Mouse (Mus musculus): Measurements from ENCODE around the gene Trmt10c. TPM values are rescaled to one million over a fixed set of nuclear protein-coding genes. Genes with fewer than 3 reads are reported as not detected.
A peak's percentile ranks its signal among the peaks of the same experiment; 100 is the strongest.

The Trmt10c gene
- polyA plus RNA-seq, 1 experiment from 2014 or later = 29.4 TPM

DNA sequence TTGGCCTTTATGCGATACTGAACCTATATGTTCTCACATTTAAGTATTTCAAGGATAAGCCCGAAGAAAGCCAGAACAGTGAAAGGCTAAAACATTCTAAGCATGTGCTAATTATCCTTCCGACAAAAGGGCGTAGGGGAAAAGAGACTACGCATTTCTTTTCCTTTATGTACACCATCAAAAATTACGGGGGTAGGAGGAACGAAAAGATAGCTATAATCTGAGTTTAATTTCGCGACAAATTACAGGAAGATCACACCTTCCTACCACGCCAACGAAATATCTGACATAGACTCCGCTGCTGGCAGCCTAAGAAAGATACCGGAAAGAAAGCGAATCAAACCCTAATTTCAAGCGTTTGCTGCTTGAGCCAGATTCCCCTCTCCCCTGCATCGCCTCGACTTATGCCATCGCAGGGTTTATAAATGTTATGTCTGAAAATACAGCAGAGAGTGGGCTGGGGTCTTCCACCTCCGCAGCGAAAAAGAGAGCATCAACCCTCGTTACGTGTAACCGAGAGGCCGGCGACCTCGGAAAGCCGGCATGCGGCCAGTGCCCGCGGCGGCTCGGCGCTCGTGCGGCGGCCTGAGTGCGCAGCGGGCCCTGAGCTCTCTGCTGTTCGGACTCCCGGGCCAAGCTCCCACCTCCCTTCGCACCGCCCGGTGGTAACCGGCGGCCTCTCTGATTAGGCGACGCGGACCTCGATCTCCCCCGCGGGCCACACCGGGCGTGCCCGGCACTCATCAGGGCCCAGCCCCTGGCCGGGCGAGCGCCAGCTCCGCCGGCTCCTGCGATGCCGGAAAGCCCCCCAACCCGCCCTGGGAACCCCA, 8.7 kb downstream of the Trmt10c start:
- peak; percentile 75 for DNase-seq (ENCODE audit: low spot score)
- Histone ChIP-seq H3K4me3 (ENCODE audit: low read depth, low read length) (peak overlapping the region; percentile 97), H3K27ac (ENCODE audit: low read depth, low read length) (peak overlapping the region; percentile 82), H3K9ac (ENCODE audit: low read depth, low read length) (peak overlapping the region; percentile 96), H3K9me3 (ENCODE audit: control insufficient read depth, low read length) (no peaks in the 10 kb centered on the region), H3K4me1 (replicated peaks; ENCODE audit: control insufficient read depth, insufficient read depth, low read length) (peaks cover 3% of the 10 kb centered on the region; the same call in 1 of the 2 replicates), H3K4me2 (replicated peaks; ENCODE audit: low read depth, low read length) (peak overlapping the region; percentile 66), H3K27me3 (ENCODE audit: control insufficient read depth, insufficient read depth, low read length) (no peaks in the 10 kb centered on the region), H3K36me3 (ENCODE audit: control insufficient read depth, insufficient read depth, low read length) (0 out of 2 replicates have a peak, but pooled peaks cover 4% of the 10 kb centered on the region)
- peak; percentile 92 for ATAC-seq (ENCODE audit: low FRiP score)
- WGBS = under 1% methylated on average over 51 of the region's 62 CpGs

DNA sequence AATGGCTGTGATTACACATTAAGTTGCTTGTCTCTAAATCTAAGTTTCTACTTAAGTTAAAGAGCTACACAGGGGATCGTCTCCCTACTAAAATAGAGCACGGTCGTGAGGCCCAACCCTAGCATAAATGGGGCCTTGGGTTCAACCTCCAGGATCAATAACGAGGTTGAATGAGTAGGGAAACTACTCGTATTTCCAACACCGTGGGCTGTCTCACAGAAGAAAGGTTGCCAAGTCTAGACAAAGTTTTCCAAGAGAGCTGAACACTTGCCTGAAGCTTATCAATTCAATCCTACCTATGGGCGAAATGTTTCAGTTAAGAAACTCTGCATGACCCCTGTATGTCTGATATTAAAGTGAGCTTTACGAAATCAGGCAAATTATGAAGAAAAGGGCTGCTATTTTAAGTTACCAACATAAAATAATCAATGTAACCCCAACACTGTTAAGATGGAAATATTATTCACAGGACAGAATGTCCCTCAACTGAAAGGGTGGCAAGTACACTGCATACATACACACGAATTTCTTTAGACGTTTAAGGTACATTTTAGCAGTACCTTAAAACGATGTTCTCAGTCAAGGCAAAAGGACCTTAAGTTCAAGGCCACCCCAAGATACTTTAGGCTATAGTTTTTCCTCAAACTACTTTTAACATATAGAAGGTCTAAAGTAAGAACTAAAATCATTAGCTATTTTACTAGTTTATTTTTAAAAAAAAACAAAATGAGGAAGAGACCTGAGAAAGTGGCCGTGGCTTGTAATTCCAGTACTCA, 9.6 kb downstream of the Trmt10c start:
- no peak overlapping the region for H3K27ac ChIP-seq (ENCODE audit: low read depth, low read length)
- 59% methylated on average over 12 of the region's 12 CpGs for WGBS
- H3K36me3 ChIP-seq (ENCODE audit: control insufficient read depth, insufficient read depth, low read length) = 0 out of 2 replicates have a peak, but pooled peaks cover 3% of the 10 kb centered on the region
- H3K4me2 ChIP-seq (replicated peaks; ENCODE audit: low read depth, low read length) = peak overlapping the region; percentile 66
- peak overlapping the region; percentile 96 for H3K9ac ChIP-seq (ENCODE audit: low read depth, low read length)
- H3K27me3 ChIP-seq (ENCODE audit: control insufficient read depth, insufficient read depth, low read length) = no peaks in the 10 kb centered on the region
- DNase-seq (ENCODE audit: low spot score) (no peak), ATAC-seq (ENCODE audit: low FRiP score) (no peak)
- no peaks in the 10 kb centered on the region for H3K9me3 ChIP-seq (ENCODE audit: control insufficient read depth, low read length)
- peak overlapping the region; percentile 97 for H3K4me3 ChIP-seq (ENCODE audit: low read depth, low read length)
- H3K4me1 ChIP-seq (replicated peaks; ENCODE audit: control insufficient read depth, insufficient read depth, low read length) = peaks cover 3% of the 10 kb centered on the region; the same call in 1 of the 2 replicates

DNA sequence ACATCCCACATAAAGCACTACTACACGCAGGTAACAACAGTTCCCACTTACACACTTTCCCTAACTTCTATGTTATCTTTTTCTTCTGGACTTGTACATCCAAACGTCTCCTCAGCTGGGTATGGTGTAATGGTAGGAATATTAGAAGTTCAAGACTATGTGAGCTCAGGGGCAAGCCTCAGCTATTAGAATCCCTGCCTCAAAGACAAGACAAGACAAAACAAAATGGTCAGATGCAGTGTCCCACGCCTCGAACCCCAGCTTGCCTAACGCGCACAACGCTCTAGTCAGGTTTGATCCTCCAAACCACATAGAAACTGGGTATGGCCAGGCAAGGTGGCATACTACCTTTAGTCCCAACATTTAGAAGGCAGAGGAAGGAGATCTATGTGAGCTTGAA, 18.0 kb downstream of the Trmt10c start:
- DNase-seq (ENCODE audit: low spot score) (no peak), ATAC-seq (ENCODE audit: low FRiP score) (no peak)
- Histone ChIP-seq H3K4me1 (replicated peaks; ENCODE audit: control insufficient read depth, insufficient read depth, low read length) (no peaks in the 10 kb centered on the region), H3K4me2 (replicated peaks; ENCODE audit: low read depth, low read length) (no peak overlapping the region), H3K36me3 (ENCODE audit: control insufficient read depth, insufficient read depth, low read length) (peaks cover 18% of the 10 kb centered on the region), H3K27ac (ENCODE audit: low read depth, low read length) (no peak overlapping the region), H3K27me3 (ENCODE audit: control insufficient read depth, insufficient read depth, low read length) (no peaks in the 10 kb centered on the region), H3K4me3 (ENCODE audit: low read depth, low read length) (no peak overlapping the region), H3K9me3 (ENCODE audit: control insufficient read depth, low read length) (no peaks in the 10 kb centered on the region), H3K9ac (ENCODE audit: low read depth, low read length) (no peak overlapping the region)
- WGBS = 94% methylated on average over 7 of the region's 7 CpGs

DNA sequence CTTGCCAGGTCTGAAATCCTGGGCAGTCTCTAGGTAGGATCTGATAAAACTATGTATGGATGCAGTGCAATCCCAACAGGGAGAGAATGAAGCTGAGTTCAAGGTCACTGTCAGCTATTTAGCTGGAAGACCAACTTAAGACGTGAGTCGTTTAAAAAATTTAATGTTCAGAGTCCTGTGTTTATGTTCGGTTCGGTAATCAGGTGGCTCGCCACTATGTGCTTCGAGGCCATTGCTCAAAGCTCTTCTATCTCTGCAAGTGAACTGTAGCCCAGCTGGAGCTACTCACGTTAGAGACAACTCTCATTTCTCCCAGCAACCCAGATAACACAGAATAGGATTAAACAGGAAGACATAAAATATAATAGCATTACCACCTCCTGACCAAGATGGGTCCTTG, 23.5 kb downstream of the Trmt10c start:
- no peak for ATAC-seq (ENCODE audit: low FRiP score)
- Histone ChIP-seq H3K9me3 (ENCODE audit: control insufficient read depth, low read length) (no peaks in the 10 kb centered on the region), H3K36me3 (ENCODE audit: control insufficient read depth, insufficient read depth, low read length) (peaks cover 13% of the 10 kb centered on the region), H3K27ac (ENCODE audit: low read depth, low read length) (no peak overlapping the region), H3K27me3 (ENCODE audit: control insufficient read depth, insufficient read depth, low read length) (no peaks in the 10 kb centered on the region), H3K4me3 (ENCODE audit: low read depth, low read length) (no peak overlapping the region), H3K9ac (ENCODE audit: low read depth, low read length) (no peak overlapping the region), H3K4me1 (replicated peaks; ENCODE audit: control insufficient read depth, insufficient read depth, low read length) (no peaks in the 10 kb centered on the region), H3K4me2 (replicated peaks; ENCODE audit: low read depth, low read length) (no peak overlapping the region)
- DNase-seq (ENCODE audit: low spot score) = no peak
- 94% methylated on average over 7 of the region's 7 CpGs for WGBS

DNA sequence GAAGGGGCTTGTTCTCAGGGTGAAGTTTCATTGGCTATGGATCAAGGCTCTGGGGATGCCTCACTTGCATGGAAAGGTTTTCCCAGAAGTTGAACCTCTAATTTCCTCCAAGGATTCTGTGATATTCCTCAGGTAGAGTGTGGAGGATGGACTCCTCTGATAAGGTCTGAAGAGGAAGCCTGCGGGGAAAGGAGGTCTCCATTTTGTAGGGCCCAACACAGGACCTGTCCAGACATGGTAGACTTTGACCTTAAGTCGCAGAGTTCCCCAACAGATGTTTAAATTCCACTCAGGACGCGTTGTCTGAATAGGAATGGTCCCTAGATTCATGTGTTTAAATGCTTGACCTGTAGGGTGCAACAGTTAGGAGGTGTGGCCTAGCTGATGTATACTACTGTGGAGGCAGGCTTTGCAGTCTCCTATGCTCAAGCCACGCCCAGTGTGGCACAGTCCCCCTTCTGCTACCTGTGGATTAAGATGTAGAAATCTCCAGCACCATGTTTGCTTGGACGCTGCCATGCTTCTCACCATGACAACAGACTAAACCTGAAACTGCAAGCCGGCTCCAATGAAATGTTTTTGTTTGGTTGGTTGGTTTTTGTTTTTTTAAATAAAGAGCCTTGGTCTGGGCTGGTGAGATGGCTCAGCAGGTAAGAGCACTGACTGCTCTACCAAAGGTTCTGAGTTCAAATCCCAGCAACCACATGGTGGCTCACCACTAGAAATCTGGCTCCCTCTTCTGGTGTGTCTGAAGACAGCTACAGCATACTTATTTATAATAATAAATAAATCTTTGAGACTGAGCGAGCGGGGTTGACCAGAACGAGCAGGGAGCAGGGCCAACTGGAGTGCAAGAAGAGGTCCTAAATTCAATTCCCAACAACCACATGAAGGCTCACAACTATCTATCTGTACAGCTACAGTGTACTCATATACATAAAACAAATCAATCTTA, 24.6 kb downstream of the Trmt10c start:
- no peak overlapping the region for H3K9ac ChIP-seq (ENCODE audit: low read depth, low read length)
- no peaks in the 10 kb centered on the region for H3K27me3 ChIP-seq (ENCODE audit: control insufficient read depth, insufficient read depth, low read length)
- H3K27ac ChIP-seq (ENCODE audit: low read depth, low read length) = no peak overlapping the region
- ATAC-seq (ENCODE audit: low FRiP score) = peak; percentile 54; the same call in 1 of the 2 replicates
- no peaks in the 10 kb centered on the region for H3K4me1 ChIP-seq (replicated peaks; ENCODE audit: control insufficient read depth, insufficient read depth, low read length)
- no peaks in the 10 kb centered on the region for H3K9me3 ChIP-seq (ENCODE audit: control insufficient read depth, low read length)
- no peak for DNase-seq (ENCODE audit: low spot score)
- no peak overlapping the region for H3K4me2 ChIP-seq (replicated peaks; ENCODE audit: low read depth, low read length)
- H3K4me3 ChIP-seq (ENCODE audit: low read depth, low read length) = no peak overlapping the region
- H3K36me3 ChIP-seq (ENCODE audit: control insufficient read depth, insufficient read depth, low read length) = peaks cover 8% of the 10 kb centered on the region
- WGBS = 88% methylated on average over 10 of the region's 10 CpGs

DNA sequence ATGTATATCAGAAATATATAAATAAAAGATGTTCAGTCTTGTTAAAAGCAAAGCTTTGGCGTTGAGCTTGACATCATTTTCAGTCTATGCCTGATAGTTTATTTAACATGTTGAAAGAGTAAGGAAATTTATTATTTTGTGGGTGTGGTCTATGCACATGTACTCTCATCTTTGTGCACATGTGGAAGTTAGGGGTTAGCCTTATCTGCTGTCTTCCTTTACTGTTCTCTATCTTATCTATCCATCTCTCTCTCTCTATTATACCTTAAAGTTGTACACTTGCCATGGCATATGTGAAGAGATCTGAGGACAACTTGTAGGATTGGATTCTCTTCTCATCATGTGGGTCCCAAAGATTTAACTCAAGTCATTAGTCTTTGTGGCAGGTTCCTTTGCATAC, 28.8 kb downstream of the Trmt10c start:
- H3K9me3 ChIP-seq (ENCODE audit: control insufficient read depth, low read length) = no peaks in the 10 kb centered on the region
- 98% methylated on average over 1 of the region's 1 CpGs for WGBS
- H3K4me3 ChIP-seq (ENCODE audit: low read depth, low read length) = no peak overlapping the region
- peaks cover 5% of the 10 kb centered on the region; the same call in 1 of the 2 replicates for H3K36me3 ChIP-seq (ENCODE audit: control insufficient read depth, insufficient read depth, low read length)
- no peak for ATAC-seq (ENCODE audit: low FRiP score)
- no peaks in the 10 kb centered on the region for H3K27me3 ChIP-seq (ENCODE audit: control insufficient read depth, insufficient read depth, low read length)
- H3K27ac ChIP-seq (ENCODE audit: low read depth, low read length) = no peak overlapping the region
- no peaks in the 10 kb centered on the region for H3K4me1 ChIP-seq (replicated peaks; ENCODE audit: control insufficient read depth, insufficient read depth, low read length)
- no peak for DNase-seq (ENCODE audit: low spot score)
- H3K9ac ChIP-seq (ENCODE audit: low read depth, low read length) = no peak overlapping the region
- H3K4me2 ChIP-seq (replicated peaks; ENCODE audit: low read depth, low read length) = no peak overlapping the region

DNA sequence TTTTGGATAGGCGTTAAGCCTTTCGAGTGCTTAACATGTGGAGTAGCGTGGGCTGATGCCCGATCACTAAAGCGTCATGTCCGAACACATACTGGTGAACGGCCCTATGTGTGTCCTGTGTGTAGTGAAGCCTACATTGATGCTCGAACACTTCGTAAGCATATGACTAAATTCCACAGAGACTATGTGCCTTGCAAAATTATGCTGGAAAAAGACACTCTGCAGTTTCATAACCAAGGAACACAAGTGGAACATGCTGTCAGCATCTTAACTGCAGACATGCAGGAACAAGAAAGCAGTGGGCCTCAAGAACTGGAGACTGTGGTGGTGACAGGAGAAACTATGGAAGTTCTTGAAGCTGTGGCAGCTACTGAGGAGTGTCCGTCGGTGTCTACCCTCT, 30.8 kb downstream of the Trmt10c start:
- Histone ChIP-seq H3K27me3 (ENCODE audit: control insufficient read depth, insufficient read depth, low read length) (no peaks in the 10 kb centered on the region), H3K4me3 (ENCODE audit: low read depth, low read length) (no peak overlapping the region), H3K9me3 (ENCODE audit: control insufficient read depth, low read length) (no peaks in the 10 kb centered on the region), H3K36me3 (ENCODE audit: control insufficient read depth, insufficient read depth, low read length) (peaks cover 10% of the 10 kb centered on the region; the same call in 1 of the 2 replicates), H3K4me1 (replicated peaks; ENCODE audit: control insufficient read depth, insufficient read depth, low read length) (no peaks in the 10 kb centered on the region), H3K4me2 (replicated peaks; ENCODE audit: low read depth, low read length) (no peak overlapping the region), H3K27ac (ENCODE audit: low read depth, low read length) (no peak overlapping the region), H3K9ac (ENCODE audit: low read depth, low read length) (no peak overlapping the region)
- ATAC-seq (ENCODE audit: low FRiP score) (no peak), DNase-seq (ENCODE audit: low spot score) (no peak)
- WGBS = 94% methylated on average over 11 of the region's 11 CpGs

DNA sequence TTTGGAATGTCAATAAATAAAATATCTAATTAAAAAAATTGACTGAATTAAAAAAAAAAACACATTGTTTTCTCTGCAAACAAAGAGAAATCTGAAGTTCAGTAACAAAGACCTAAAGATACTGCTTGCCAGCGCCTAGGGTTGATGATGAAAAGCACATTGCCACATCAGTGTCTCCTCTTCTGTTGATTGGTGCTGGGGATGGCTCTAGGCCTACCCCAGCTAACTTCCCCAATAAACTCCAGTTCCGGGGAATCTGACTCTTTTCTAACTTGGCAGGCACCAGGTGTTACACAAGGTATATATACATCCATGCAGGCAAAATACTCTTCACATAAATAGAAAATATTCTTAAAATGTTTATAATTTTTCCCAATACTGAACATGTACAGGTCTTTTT, 43.4 kb downstream of the Trmt10c start:
- WGBS = 88% methylated on average over 2 of the region's 2 CpGs
- Histone ChIP-seq H3K27ac (ENCODE audit: low read depth, low read length) (no peak overlapping the region), H3K4me3 (ENCODE audit: low read depth, low read length) (no peak overlapping the region), H3K4me1 (replicated peaks; ENCODE audit: control insufficient read depth, insufficient read depth, low read length) (no peaks in the 10 kb centered on the region), H3K27me3 (ENCODE audit: control insufficient read depth, insufficient read depth, low read length) (no peaks in the 10 kb centered on the region), H3K9me3 (ENCODE audit: control insufficient read depth, low read length) (no peaks in the 10 kb centered on the region), H3K36me3 (ENCODE audit: control insufficient read depth, insufficient read depth, low read length) (no peaks in the 10 kb centered on the region), H3K9ac (ENCODE audit: low read depth, low read length) (no peak overlapping the region), H3K4me2 (replicated peaks; ENCODE audit: low read depth, low read length) (no peak overlapping the region)
- DNase-seq (ENCODE audit: low spot score) = no peak
- no peak for ATAC-seq (ENCODE audit: low FRiP score)
